Mouse (Mus musculus) ES-E14 (cell line): ENCODE results near the gene Pkp3.

ENCODE experiments used
- CHD2 ChIP-seq: IDR thresholded peaks from 2 replicates; pipeline ENCODE4 v1.6.1; 2014; ENCODE audit warnings: mild to moderate bottlenecking, low read depth, low read length, inconsistent platforms
- HCFC1 ChIP-seq: IDR thresholded peaks from 2 replicates; pipeline ENCODE4 v1.6.1; 2012; ENCODE audit warnings: low read length, inconsistent platforms, borderline replicate concordance; ENCODE audit not compliant: insufficient read depth
- ZC3H11A ChIP-seq: IDR thresholded peaks from 2 replicates; pipeline ENCODE4 v1.6.1; 2012; ENCODE audit warnings: low read depth, mild to moderate bottlenecking, inconsistent platforms, low read length, borderline replicate concordance

- TF ChIP-seq ZC3H11A = no peak
- no peak for TF ChIP-seq HCFC1
- no peak for TF ChIP-seq CHD2
Observed at GRCm38 (mm10) chr7:141078876-141079275, 858 bp downstream of the Pkp3 start.
